Mouse (Mus musculus): ENCODE measurements around the gene Rhobtb3. TPM values are rescaled to one million over a fixed set of nuclear protein-coding genes. Genes with fewer than 3 reads are reported as not detected.

Gene Rhobtb3
- total RNA-seq (2014; rRNA removed) (42.7 and 52.0 TPM in 2 replicates), polyA plus RNA-seq (2015; fragmentation: Nextera tagmentation; extraction: Ambion mirVana) (11.3 and 14.0 TPM in 2 replicates)

- H3K9me3 ChIP-seq (ENCODE audit: low read length): no peaks in the 10 kb centered on the region
- H3K27me3 ChIP-seq (ENCODE audit: insufficient read depth, low read length): no peaks in the 10 kb centered on the region
- H3K4me2 ChIP-seq (ENCODE audit: low read depth): peak within 1 kb of the TSS; percentile 66
- peak within 1 kb of the TSS; percentile 99 for H3K27ac ChIP-seq (ENCODE audit: low read depth, low read length)
- no peaks in the 10 kb centered on the region; the same call in 1 of the 2 replicates for H3K36me3 ChIP-seq (ENCODE audit: insufficient read depth)
- ATAC-seq (peak; percentile 87), DNase-seq (peak; percentile 84)
- peak; percentile 28 for TF ChIP-seq CTCF (IDR thresholded peaks at IDR 0.05; ENCODE audit: low read depth)
- peak within 1 kb of the TSS; percentile 97 for H3K9ac ChIP-seq
- peaks cover 5% of the 10 kb centered on the region; the same call in 1 of the 2 replicates for H3K4me1 ChIP-seq (ENCODE audit: insufficient read depth)
- WGBS: 5% methylated on average over 95 of the region's 110 CpGs
- H3K4me3 ChIP-seq (ENCODE audit: low read depth, low read length): peak within 1 kb of the TSS; percentile 79
These were observed at the start of gene Rhobtb3 for GRCm38 (mm10) chr13:75943189-75944043. Gene Rhobtb3, minus strand, starts transcription at chr13:75943925.

GRCm38 (mm10) chr13:75992169-75993028 lies 48.7 kb upstream of the Rhobtb3 start:
- Histone ChIP-seq H3K9me3 (ENCODE audit: low read length) (peaks cover 10% of the 10 kb centered on the region; the same call in 1 of the 2 replicates), H3K4me1 (ENCODE audit: insufficient read depth) (0 out of 2 replicates have a peak, but pooled peaks cover 3% of the 10 kb centered on the region), H3K27me3 (ENCODE audit: insufficient read depth, low read length) (no peaks in the 10 kb centered on the region), H3K36me3 (ENCODE audit: insufficient read depth) (no peaks in the 10 kb centered on the region), H3K9ac (no peak overlapping the region), H3K4me2 (ENCODE audit: low read depth) (no peak overlapping the region), H3K4me3 (ENCODE audit: low read depth, low read length) (no peak overlapping the region), H3K27ac (ENCODE audit: low read depth, low read length) (no peak overlapping the region)
- 15% methylated on average over 9 of the region's 9 CpGs for WGBS
- peak; percentile 83 for ATAC-seq
- TF ChIP-seq CTCF (IDR thresholded peaks at IDR 0.05; ENCODE audit: low read depth): no peak
- DNase-seq: peak; percentile 35

- Histone ChIP-seq H3K4me3 (ENCODE audit: low read depth, low read length) (no peak overlapping the region), H3K27ac (ENCODE audit: low read depth, low read length) (no peak overlapping the region), H3K36me3 (ENCODE audit: insufficient read depth) (no peaks in the 10 kb centered on the region), H3K4me1 (ENCODE audit: insufficient read depth) (0 out of 2 replicates have a peak, but pooled peaks cover 3% of the 10 kb centered on the region), H3K9me3 (ENCODE audit: low read length) (no peaks in the 10 kb centered on the region), H3K9ac (no peak overlapping the region), H3K27me3 (ENCODE audit: insufficient read depth, low read length) (no peaks in the 10 kb centered on the region), H3K4me2 (ENCODE audit: low read depth) (no peak overlapping the region)
- ATAC-seq (peak; percentile 50; the same call in 1 of the 2 replicates), DNase-seq (no peak)
- TF ChIP-seq CTCF (IDR thresholded peaks at IDR 0.05; ENCODE audit: low read depth): no peak
- 88% methylated on average over 1 of the region's 1 CpGs for WGBS
These were observed 44.4 kb upstream of the Rhobtb3 start for GRCm38 (mm10) chr13:75988096-75988495.

- Histone ChIP-seq H3K27me3 (ENCODE audit: insufficient read depth, low read length) (no peaks in the 10 kb centered on the region), H3K9ac (no peak overlapping the region), H3K36me3 (ENCODE audit: insufficient read depth) (no peaks in the 10 kb centered on the region), H3K27ac (ENCODE audit: low read depth, low read length) (no peak overlapping the region), H3K4me3 (ENCODE audit: low read depth, low read length) (no peak overlapping the region), H3K4me1 (ENCODE audit: insufficient read depth) (no peaks in the 10 kb centered on the region), H3K9me3 (ENCODE audit: low read length) (no peaks in the 10 kb centered on the region), H3K4me2 (ENCODE audit: low read depth) (no peak overlapping the region)
- peak; percentile 27 for TF ChIP-seq CTCF (IDR thresholded peaks at IDR 0.05; ENCODE audit: low read depth)
- DNase-seq (no peak), ATAC-seq (no peak)
These were observed 38.2 kb upstream of the Rhobtb3 start for GRCm38 (mm10) chr13:75981901-75982300.

- no peaks in the 10 kb centered on the region for H3K9me3 ChIP-seq (ENCODE audit: low read length)
These were observed 32.9 kb upstream of the Rhobtb3 start for GRCm38 (mm10) chr13:75976649-75977048.

GRCm38 (mm10) chr13:75976218-75976617 lies 32.5 kb upstream of the Rhobtb3 start:
- Histone ChIP-seq H3K9me3 (ENCODE audit: low read length) (no peaks in the 10 kb centered on the region), H3K27me3 (ENCODE audit: insufficient read depth, low read length) (no peaks in the 10 kb centered on the region), H3K9ac (no peak overlapping the region), H3K4me3 (ENCODE audit: low read depth, low read length) (no peak overlapping the region), H3K27ac (ENCODE audit: low read depth, low read length) (no peak overlapping the region), H3K36me3 (ENCODE audit: insufficient read depth) (no peaks in the 10 kb centered on the region), H3K4me1 (ENCODE audit: insufficient read depth) (no peaks in the 10 kb centered on the region), H3K4me2 (ENCODE audit: low read depth) (no peak overlapping the region)
- DNase-seq (no peak), ATAC-seq (no peak)
- WGBS: 97% methylated on average over 2 of the region's 2 CpGs
- TF ChIP-seq CTCF (IDR thresholded peaks at IDR 0.05; ENCODE audit: low read depth): no peak

More at GRCm38 (mm10) chr13:75976649-75977048, 32.9 kb upstream of the Rhobtb3 start:
- Histone ChIP-seq H3K9ac (no peak overlapping the region), H3K4me2 (ENCODE audit: low read depth) (no peak overlapping the region), H3K27ac (ENCODE audit: low read depth, low read length) (no peak overlapping the region), H3K27me3 (ENCODE audit: insufficient read depth, low read length) (no peaks in the 10 kb centered on the region), H3K4me1 (ENCODE audit: insufficient read depth) (no peaks in the 10 kb centered on the region), H3K36me3 (ENCODE audit: insufficient read depth) (no peaks in the 10 kb centered on the region), H3K4me3 (ENCODE audit: low read depth, low read length) (no peak overlapping the region)
- TF ChIP-seq CTCF (IDR thresholded peaks at IDR 0.05; ENCODE audit: low read depth): no peak
- 91% methylated on average over 2 of the region's 2 CpGs for WGBS
- ATAC-seq (no peak), DNase-seq (no peak)

All from forebrain, postnatal 0 days (tissue).